Mouse (Mus musculus): ENCODE results near the gene Kctd17.
A peak's percentile ranks its signal among the peaks of the same experiment; 100 is the strongest.

The Kctd17 gene

DNA sequence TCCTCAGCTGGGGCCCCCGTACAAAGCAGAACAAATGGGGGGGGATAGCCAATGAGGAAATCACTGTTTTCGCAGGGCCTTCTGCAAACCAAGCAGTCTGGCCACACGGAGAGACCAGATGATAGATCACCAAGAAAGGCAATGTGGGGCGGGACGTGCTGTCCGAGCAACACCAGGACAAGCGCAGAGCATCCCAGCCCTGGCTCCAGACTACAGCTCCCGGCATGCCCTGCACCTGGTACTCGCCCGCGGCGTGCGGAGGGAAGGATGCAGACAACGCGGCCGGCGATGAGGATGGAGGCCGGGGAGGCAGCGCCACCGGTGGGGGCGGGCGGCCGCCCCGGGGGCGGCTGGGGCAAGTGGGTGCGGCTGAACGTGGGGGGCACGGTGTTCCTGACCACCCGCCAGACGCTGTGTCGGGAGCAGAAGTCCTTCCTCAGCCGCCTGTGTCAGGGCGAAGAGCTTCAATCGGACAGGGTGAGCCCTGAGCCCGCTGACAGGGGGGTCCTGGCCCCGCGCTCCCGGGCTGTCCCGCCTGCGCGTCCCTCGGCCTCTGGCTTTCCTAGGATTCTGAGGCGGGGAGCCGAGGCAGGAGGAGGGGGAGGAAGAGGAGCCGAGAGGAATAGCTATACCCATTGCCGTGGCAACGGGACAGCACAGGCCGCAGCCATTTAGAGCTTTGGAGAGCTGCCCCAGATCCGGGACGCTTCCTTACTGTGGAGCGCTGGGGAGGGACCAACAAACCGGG lies at the start of gene Kctd17:
Kctd17 (plus strand) TSS at position 174 of the 748 bp plus-strand sequence.
- peak; percentile 85 for DNase-seq (ENCODE audit: low read depth, low spot score)

DNA sequence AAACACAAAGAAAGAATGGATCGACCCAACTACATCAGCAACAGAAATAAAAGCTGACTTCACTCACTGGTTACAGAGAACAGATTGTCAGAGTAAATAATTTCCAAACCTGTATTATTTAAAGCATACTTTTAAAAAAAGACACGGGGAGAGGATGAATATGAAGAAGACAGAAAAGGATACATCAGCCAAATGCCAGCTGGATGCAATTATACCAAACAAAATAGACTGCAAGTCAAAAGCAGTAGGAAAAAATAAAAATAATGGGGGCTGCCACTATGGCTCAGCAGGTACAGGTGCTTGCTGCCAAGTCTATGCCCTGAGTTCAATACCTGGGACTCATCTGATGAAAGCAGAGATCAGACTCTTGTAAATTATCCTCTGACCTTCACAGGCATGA lies 48.2 kb upstream of the Kctd17 start:
- no peak for DNase-seq (ENCODE audit: low read depth, low spot score)

DNA sequence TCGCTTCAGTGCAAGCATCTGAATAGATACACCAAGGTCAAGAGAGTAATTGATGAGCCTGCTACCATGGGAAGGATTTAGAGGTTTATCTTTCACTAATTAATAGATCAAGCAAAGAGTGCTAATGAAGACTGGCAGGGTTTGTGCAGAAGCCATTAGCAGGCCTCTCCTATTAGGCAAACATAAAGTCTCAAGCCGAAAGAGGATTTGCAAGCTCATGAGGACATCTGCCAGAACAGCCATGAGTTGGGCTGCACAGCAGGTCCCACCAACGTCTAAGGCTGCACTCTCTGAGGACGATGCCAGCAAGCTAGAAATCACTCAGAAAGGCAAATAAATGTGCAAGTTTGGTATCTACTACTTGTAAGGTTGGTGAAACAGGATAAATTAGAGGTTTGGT lies 47.6 kb upstream of the Kctd17 start:
- DNase-seq (ENCODE audit: low read depth, low spot score): no peak

DNA sequence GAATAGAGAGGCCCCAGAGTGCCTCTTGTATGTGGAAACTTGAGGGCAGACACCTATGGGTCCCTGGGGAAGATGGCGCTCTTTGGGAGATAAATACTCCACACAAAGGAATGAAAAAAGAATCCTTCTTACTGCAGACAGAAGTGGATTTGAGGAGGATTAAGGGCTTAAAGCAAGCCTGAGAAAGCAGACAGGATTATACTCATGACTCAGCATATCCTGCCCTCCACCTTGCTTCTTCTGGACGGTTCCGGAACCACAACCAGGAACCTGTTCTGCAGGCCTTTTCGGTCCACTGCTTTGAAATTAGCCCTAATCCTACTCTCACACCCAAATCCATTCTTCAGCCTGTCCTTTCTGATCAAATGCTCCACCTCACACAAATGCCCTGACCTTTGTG lies 46.2 kb upstream of the Kctd17 start:
- DNase-seq (ENCODE audit: low read depth, low spot score): no peak

DNA sequence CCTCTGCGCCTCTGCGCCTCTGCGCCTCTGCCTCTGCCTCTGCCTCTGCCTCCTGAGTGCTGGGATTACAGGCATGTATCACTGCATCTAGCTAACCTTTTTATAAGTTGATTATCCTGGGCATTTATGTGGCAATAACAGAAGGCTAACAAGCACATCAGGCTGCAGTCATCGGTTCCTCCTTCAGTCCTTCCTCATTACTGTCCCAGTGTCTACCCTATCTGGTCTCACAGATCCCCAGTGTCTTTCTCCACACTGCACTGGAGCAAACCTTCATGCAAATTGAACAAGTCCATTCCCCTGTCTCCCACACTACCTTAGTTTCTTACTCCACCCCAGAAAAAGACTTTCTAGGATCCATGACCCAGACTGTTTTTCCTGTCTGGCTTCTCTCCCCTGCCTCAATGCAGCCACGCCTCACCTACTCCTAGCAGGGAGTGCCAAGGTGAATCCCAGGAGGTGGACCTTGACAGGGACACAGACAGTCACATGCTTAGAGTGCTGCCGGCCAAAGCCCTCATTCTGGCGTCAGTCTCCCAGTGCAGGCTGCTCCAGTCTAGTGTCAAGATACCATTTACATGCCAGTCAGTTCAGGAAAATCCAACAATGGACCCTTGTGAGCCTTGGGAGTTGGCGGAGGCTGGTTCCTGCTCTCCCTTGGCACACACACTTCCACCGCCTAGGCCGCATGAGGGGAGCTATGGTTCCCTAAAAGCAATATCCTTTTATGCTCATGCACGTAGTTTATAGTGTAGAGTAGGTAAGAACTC lies 44.7 kb upstream of the Kctd17 start:
- DNase-seq (ENCODE audit: low read depth, low spot score): peak; percentile 62

DNA sequence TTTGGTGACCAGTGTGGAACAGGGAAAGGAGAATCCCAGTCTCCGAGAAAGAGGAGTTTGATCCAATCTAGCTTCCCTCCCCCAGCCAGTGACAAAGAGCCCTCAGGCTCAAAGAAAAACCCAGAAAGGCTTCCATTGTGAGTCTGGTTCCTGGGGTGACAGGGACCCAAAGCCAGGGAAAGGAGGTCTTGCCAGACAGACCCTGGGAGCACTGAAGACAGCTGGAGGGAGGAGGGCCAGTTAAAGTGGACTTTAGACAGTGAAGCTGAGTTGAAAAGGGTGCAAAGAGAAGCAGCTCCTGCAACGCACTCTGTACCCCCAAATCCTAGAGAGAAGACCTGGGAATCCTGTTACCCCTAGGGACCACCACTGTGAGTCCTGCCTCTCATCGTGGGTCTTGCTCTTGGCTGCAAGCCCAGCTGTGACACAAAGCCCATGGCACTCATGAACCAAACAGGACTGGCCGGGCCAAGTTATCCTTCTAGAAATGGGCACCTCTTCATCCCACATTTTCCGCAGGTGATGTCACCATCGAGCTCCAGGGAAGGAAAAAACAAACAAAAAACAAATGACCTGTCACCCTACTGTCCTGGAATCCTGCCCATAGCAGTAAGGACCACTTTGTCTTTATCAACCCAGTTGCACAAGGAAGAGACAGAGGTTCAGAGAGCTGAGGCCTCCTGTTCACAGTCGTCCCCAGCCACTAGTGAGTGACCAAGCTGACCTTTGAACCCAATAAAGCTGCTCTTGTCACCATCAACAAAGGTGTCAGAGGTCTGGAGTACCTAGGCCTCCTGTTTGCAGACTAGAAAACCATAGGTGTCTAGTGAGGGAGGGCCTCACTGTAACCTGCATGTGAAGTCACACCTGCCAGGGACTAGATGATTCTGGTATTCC lies 43.9 kb upstream of the Kctd17 start:
- no peak for DNase-seq (ENCODE audit: low read depth, low spot score)

DNA sequence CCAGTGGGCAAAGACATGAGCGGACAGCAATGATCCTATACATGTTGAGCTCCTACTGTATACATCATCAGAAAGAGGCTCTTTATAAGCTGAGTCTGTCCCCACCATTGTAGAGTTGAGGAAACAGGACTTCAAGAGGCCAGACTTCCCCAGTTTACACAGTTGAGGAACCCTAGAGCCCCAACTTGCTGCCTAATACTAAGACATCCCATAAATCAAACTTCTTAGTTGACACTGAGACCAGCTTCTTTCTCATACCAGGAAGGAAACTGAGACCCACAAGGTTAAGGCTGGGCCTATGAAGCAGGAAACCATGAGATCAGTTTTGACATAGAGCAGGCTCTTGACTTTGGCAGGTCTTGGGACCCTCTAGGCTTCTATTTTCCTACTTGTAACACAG lies 42.8 kb upstream of the Kctd17 start:
- no peak for DNase-seq (ENCODE audit: low read depth, low spot score)

DNA sequence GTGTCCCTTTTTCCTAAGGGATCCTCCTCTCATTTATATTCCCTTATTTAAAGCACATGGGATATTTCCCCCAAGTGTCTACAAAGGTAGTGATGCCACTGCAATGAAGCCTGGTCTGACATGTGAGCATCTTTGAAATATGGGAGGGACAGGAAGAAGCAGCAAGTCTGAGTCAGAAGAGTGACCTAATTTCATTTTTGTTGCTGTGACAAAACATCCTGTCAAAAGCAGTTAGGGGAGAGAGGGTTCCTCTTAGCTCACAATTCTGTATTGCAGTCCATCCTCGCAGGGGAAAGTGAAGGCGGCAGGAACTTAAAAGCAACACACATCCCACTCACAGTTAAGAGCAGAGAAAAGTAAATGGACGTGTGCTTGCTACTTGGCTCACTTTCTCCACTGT lies 37.5 kb upstream of the Kctd17 start:
- DNase-seq (ENCODE audit: low read depth, low spot score): no peak

DNA sequence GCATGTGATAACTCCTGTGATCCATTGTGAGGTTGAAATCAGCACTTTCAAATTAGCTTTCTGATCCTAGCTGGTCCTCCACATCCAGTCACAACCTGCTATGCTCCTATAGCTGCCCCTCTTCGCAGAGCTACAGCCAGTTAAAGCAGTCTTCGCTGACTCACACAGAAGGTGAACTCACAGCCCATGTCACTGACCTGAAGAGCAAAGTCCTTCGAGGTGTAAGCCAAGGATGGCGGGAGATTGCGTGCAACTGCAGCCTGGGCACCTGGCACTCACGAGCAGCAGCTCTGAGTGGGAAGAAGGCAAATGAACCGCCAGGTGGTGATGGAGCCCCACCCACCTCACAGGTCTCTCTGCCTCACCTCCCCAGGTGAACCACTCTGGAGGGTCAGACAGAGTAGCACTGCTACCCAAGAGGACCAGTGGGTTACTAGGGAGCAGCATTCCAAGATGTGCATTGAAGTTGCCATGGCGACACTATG lies 32.8 kb upstream of the Kctd17 start, which contains the start of gene Tex33:
Tex33 (minus strand) TSS at position 435 of the 485 bp plus-strand sequence.
- no peak for DNase-seq (ENCODE audit: low read depth, low spot score)

DNA sequence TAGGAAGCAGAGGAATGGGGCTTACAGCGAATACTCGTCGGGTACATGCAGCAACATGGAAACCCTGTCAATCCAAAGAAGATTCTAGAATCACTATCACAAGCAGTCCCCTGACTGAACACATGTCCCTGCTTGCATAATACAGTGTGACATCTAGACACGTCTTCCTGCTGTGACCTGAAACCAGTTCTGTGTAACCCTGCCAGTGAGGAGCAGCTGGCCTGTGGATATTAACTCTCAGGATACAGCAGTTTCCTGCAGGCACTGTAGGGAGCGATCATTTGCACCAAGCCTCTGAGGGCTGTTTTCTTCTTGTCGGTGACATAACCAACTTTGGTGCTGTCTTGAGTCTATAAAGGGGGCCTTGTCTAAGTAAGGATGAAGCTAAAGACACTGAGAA lies 27.0 kb upstream of the Kctd17 start:
- no peak for DNase-seq (ENCODE audit: low read depth, low spot score)

DNA sequence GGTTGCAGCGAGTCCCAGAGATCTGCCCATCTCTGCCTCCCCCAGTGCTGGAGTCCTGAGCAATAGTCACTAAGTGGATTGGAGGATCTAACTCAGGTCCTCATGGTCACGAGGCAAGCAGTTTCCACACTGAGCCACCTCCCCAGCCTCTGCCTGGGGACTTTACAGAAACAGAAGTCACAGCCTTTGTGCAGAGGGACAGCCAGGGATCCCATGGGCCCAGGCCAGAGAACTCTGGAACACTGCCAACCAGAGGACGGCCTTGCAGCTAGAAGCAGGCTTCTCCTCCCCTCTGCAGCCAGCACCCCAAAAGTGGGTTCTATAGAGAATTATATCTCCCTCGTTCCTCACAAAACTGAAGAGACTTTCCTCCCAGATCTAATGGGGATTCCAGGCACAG lies 26.4 kb upstream of the Kctd17 start:
- DNase-seq (ENCODE audit: low read depth, low spot score): no peak

DNA sequence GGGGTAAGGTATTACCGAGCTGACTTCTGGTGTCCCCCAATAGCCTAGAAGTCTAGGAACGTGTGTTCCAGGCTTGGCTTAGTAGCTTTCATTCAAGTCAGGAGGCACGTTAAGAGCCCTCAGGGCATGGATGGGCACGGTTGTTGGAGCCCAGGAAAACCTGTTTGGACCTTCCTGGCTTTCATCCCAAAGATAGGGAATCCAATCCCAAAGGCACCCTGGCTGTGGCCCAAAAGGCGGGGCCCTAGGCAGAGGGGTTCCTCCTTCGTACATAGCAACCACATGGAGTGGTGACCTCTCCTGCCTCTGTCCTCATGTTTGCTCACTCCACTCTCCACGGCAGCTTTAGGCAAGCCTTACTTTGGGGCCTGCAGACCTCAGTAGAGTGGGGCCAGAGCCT lies 25.9 kb upstream of the Kctd17 start:
- no peak for DNase-seq (ENCODE audit: low read depth, low spot score)

DNA sequence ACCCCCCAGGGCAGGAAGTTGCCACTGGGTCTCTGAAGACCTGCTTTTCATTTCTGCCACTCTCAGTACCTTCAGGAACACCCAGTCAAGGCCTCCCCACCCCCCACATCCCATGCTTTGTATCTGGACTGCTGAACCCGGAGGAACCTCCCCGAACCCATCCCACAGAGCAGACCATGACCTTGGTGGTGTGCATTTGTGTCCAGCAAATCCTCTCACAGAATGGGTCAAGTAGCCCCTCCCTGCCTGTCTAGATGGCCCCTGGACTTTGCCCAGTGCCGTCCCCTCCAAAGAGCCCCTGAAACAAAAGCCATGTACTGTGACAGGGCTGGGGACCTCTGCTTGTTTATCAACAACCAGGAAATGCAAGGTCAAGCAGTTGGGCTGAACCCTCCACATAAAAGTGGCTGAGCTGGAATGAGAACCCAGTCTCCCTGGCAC lies 25.0 kb upstream of the Kctd17 start:
- peak; percentile 80 for DNase-seq (ENCODE audit: low read depth, low spot score)

DNA sequence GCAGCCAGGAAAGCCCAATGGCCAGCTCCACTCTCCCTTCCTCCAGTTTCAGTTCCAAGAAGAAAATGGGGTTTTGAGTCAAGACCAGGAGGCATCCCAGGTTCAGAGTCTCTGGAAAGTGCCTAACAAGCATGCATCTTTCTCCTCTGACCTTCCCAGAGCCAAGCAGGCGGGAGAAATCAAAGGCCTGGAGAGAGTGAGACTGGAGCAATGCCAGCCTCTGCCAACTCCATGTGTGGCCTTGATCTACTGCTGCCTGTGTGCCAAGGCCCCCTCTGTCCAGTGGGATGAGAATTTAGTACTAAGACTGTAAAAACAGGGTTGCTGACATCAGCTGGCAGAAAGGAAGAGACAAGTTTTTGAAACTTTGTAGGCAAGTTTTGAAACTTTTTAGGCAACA lies 24.5 kb upstream of the Kctd17 start:
- DNase-seq (ENCODE audit: low read depth, low spot score): no peak

DNA sequence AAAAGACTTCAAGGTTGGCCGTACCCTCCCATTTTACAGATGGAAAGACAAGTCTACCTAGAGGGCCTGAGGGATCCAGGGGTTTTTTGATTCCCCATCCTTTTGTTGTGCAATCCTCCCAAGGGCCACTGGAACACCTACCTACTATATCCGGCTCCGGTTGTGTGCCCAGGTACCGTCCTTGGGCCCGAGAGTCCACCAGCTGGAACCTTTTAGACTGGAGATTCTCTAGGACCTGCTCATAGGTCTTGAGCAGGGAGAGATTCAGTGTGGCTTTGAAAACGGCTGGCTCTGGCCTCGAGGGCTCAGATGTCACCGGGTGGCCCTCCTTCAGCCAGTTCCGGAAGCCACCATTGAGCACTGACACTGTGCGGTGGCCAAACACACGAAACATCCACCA lies 23.3 kb upstream of the Kctd17 start:
- no peak for DNase-seq (ENCODE audit: low read depth, low spot score)

DNA sequence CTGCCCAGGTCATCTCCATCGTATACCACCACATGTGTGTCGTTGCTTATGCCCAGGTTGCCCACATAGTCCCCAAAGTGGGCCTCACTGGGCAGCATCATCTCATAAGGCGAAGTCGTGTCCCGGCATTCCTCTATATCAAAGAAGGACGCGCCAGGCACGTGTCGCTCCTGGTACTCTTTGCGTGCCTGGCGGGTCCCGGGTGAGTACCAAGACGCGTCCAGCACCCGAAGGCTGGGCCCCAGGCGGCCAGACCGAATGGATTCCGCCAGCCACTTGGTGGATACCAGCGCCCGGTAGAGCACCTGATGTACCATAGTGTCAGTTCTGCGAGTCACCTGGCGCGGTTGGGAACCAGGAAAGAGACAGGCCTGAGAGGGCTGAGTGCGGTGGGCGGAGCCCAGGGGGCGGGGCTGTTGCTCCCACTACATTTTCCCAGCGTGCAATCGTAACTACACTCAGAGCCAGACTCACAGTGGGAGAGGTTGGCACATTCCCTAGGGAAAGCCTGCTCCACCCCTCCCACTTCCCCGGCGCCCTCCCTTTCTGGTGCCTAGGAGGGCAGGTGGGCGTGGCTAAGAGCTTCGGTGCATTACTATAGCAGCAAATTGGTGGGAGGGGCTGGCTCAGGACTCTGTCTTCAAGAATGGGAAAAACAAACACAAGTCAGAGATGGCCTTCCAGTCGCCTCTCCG lies 22.7 kb upstream of the Kctd17 start, which contains the start of gene Tst:
Tst (minus strand) TSS at position 391 of the 695 bp plus-strand sequence.
- peak; percentile 99 for DNase-seq (ENCODE audit: low read depth, low spot score)

DNA sequence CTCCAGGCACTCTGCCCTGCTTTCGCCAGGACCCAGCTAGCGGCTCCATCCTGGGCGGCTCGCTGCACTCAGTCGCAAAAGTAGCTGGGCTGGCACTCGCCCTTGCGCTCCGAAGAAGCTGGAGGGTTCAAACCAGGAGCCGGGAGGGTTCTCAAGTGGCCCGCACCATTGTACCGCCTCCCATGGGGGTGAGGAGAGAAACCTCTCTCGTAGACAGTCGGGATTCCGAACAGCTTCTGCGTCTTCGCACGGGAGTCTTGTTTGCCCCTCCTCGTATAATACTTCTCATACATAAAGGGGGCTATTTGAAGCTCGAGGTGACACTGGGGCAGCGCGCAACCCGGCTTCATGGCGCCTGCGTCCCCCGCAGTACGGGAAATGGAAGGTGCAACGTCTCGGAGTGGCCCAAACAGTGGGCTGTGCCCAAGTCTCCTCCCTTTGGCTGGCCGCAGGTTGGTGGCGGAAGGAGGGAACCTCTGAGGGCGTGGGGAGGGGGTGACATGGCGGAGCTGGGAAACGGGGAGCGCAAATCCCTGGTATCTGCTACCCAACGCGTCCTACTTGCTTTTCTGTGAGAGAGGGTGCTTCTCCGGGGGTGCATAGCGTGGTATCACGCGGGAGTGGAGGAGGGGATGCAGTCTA lies 21.9 kb upstream of the Kctd17 start, which contains the start of gene Mpst:
Mpst (plus strand) TSS at position 124 of the 642 bp plus-strand sequence.
- peak; percentile 93 for DNase-seq (ENCODE audit: low read depth, low spot score)

DNA sequence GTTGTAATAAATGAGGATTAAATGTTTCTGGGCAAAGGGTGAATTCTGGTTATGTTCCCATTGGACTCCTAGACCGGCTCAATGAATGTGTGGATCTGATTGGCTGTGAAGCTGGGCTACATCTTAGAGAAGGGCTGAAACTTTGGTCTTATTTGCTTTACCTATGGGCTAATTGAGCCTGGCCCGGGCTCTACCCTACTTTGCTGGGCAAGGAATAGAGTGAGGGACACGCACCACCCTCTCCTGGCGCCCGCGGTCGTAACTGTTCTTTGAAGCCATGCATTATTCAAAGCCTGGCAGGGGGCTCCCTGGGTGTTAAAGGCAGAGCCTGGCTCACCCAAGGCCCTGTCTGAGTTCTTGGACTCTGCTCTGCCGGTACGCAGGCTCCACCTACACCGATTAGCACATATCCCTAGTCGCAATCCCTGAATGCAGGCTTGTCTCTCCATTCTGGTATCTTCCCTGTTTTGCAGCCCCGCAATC lies 18.8 kb upstream of the Kctd17 start:
- DNase-seq (ENCODE audit: low read depth, low spot score): peak; percentile 57

DNA sequence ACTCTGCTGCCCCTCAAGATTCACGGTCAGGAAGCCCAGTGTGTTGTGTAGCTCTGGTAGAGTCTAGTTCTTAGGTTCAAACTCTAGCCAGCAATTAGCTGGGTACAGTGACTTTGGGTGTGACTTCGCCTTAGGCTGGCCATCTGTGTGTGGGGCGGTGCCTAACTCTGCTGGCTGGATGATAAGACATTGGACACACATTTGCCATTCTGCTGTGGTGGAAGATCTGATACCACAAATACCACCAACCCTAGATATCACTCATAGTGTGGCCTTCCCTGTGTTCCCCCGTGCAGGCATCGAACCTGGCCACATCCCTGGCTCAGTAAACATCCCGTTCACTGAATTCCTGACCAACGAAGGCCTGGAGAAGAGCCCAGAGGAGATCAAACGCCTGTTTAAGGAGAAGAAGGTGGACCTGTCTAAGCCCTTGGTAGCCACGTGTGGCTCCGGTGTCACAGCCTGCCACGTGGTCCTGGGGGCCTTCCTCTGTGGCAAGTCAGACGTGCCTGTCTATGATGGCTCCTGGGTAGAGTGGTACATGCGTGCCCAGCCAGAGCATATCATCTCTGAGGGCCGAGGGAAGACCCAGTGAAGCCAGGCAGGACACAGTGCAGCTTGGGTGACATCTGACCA lies 15.2 kb upstream of the Kctd17 start:
- DNase-seq (ENCODE audit: low read depth, low spot score): no peak

DNA sequence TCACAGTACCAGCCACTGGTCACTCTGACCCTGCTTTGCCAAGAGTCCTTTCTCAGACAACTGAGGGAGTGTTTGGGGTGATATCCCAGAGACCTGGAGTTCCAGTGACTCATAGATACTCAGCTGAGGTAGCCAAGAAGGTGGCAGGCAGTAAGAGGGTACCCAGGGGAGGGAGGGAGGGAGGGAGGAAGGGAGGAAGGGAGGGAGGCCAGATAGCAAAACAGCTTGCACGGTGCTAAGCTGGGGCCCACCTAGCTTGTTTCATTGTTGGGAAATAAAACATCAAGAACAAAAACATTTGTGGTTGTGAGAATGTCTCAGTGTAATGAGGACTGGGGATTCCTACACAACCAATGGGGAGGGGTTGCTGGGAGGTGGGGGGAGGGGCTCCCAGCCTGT lies 14.6 kb upstream of the Kctd17 start:
- DNase-seq (ENCODE audit: low read depth, low spot score): no peak

Data from ZHBTc4 (cell line).